Mouse (Mus musculus): Measurements from ENCODE around the gene Pnp.
A peak's percentile ranks its signal among the peaks of the same experiment; 100 is the strongest.
"Not testable (repeated sequence)": the region's sequence is repeated elsewhere in the genome, so short reads cannot be mapped to it uniquely, and the experiment has no call there.

Pnp gene

GRCm38 (mm10) chr14:50978451-50978850 is 47.6 kb downstream of the Pnp start:
- DNase-seq, result not testable (repeated sequence)

- DNase-seq, result peak; percentile 41
Measured at GRCm38 (mm10) chr14:50979631-50980030, 48.7 kb downstream of the Pnp start.

GRCm38 (mm10) chr14:50981207-50981606 is 50.3 kb downstream of the Pnp start:
- DNase-seq, result no peak

GRCm38 (mm10) chr14:50981837-50982236 is 51.0 kb downstream of the Pnp start:
- no peak for DNase-seq

- DNase-seq, result peak; percentile 53
Measured at GRCm38 (mm10) chr14:50987668-50988067, 56.8 kb downstream of the Pnp start.

GRCm38 (mm10) chr14:50991037-50991436 is 60.2 kb downstream of the Pnp start:
- no peak for DNase-seq

GRCm38 (mm10) chr14:50997088-50997487 is 66.2 kb downstream of the Pnp start:
- DNase-seq, result no peak

- DNase-seq, result peak; percentile 45
Measured at GRCm38 (mm10) chr14:50997999-50998666, 67.3 kb downstream of the Pnp start.

GRCm38 (mm10) chr14:51007152-51007801 is 76.4 kb downstream of the Pnp start, which contains the start of gene Rnase10:
Rnase10 (plus strand) TSS chr14:51007751.
- no peak for DNase-seq

- peak; percentile 47 for DNase-seq
Measured at GRCm38 (mm10) chr14:51007914-51008713, 77.2 kb downstream of the Pnp start.

GRCm38 (mm10) chr14:51008781-51009180 is 77.9 kb downstream of the Pnp start:
- no peak for DNase-seq

- DNase-seq, result no peak
Measured at GRCm38 (mm10) chr14:51009572-51009971, 78.7 kb downstream of the Pnp start.

GRCm38 (mm10) chr14:51014724-51015123 is 83.8 kb downstream of the Pnp start:
- not testable (repeated sequence) for DNase-seq
